Mouse (Mus musculus): ENCODE data around the gene Nod2.

- TF ChIP-seq CTCF (IDR thresholded peaks at IDR 0.05; ENCODE audit: borderline replicate concordance, insufficient read depth, low read length) (no peak), POLR2A (IDR thresholded peaks at IDR 0.05; ENCODE audit: low read depth, low read length) (no peak)
Measured at GRCm38 (mm10) chr8:88633343-88633765, 13.8 kb upstream of the Nod2 start.
